Mouse (Mus musculus) liver, embryonic 18 days (tissue): ENCODE measurements around the gene Popdc3. TPM values are rescaled to one million over a fixed set of nuclear protein-coding genes. Genes with fewer than 3 reads are reported as not detected.

Experiments used
- polyA plus RNA-seq: library from polyadenylated mRNA; depleted of rRNA; stranded (reverse); fragments of >200 nt; gene quantifications from 2 replicates; pipeline ENCODE4 v1.2.3, GENCODE M21; 2012; rRNA removed

The Popdc3 gene
- polyA plus RNA-seq: 0.01 TPM in 1 of 2 replicates, not detected in the other

GRCm38 (mm10) chr10:45177798-45178197 lies at the start of gene Popdc3:
Gene Popdc3, plus strand, starts transcription at chr10:45178098.

GRCm38 (mm10) chr10:45335434-45336422 lies 157.8 kb downstream of the Popdc3 start, which contains the start of gene Bves:
Gene Bves, plus strand, starts transcription at chr10:45335772.

Other genes with a start within 250 kb of the Popdc3 start
- gene Prep, start 110.9 kb upstream of the Popdc3 start, polyA plus RNA-seq: 7.0 and 7.2 TPM in 2 replicates
- 0.04 and 0.05 TPM in 2 replicates for gene Bves, start 157.7 kb downstream of the Popdc3 start, polyA plus RNA-seq